Comparison of ENCODE assay signal across 29 mouse cellular contexts in genomic region chr11:115059797-115060196, GRCm38 (mm10). TPM values are rescaled to one million over a fixed set of nuclear protein-coding genes. Genes with fewer than 3 reads are reported as not detected.
DNase-seq lines count a peak whose midpoint lies in the region; ATAC-seq and TF ChIP-seq lines count a peak whose summit lies in the region.
"Had no signal": no experiment of that assay in that cellular context is flagged by ENCODE, and none has a peak within 500 bp of the region (broad histone marks: within the 10 kb centered on the region; RNA-seq: fewer than 3 reads in every experiment).

No protein-coding gene starts in this region.

- DNase-seq in heart, adult 11 months: peak; percentile 61
- no peak for DNase-seq in heart, postnatal 4 days
- peak; percentile 20 for DNase-seq in lung, postnatal 0 days (ENCODE audit: low spot score)
- no peak for DNase-seq in lung, postnatal 4 days
- DNase-seq: adrenal gland, adult 8-10 months; adrenal gland, postnatal 36 days; cerebellum, adult 18-20 months; cerebellum, adult 9-10 months; cerebellum, postnatal 14 days; gastrocnemius, postnatal 10 days; gastrocnemius, postnatal 36 days; heart, adult 18-20 months; heart, postnatal 10 days; heart, postnatal 36 days had no signal

- 64% methylated on average over 2 of the region's 2 CpGs for WGBS in lung, postnatal 0 days
- 84% methylated on average over 2 of the region's 2 CpGs for WGBS in hindbrain, embryonic 13.5 days

- H3K4me3 ChIP-seq in lung, postnatal 0 days (ENCODE audit: low read depth, low read length): no peak overlapping the region
- H3K4me3 ChIP-seq in hindbrain, embryonic 13.5 days: no peak overlapping the region
- H3K4me3 ChIP-seq: forebrain, embryonic 10.5 days; forebrain, embryonic 13.5 days; heart, embryonic 12.5 days; heart, embryonic 15.5 days; hindbrain, embryonic 15.5 days had no signal

- no peak overlapping the region for H3K9ac ChIP-seq in lung, postnatal 0 days (replicated peaks; ENCODE audit: low read depth)
- no peak overlapping the region for H3K9ac ChIP-seq in hindbrain, embryonic 13.5 days
- H3K9ac ChIP-seq: forebrain, embryonic 13.5 days; heart, embryonic 12.5 days; heart, embryonic 15.5 days; hindbrain, embryonic 15.5 days had no signal

- ATAC-seq in lung, postnatal 0 days: no peak
- peak; percentile 69 for ATAC-seq in granulocyte monocyte progenitor cell, adult 5-6 weeks (replicated peaks; ENCODE audit: poor library complexity, severe bottlenecking)
- ATAC-seq in monocyte, adult 5-6 weeks (replicated peaks; ENCODE audit: insufficient number of reproducible peaks, low FRiP score, low TSS enrichment, poor library complexity, severe bottlenecking): peak; percentile 73
- ATAC-seq in hindbrain, embryonic 13.5 days (ENCODE audit: low FRiP score): no peak
- ATAC-seq: activated CD4-positive, CD25-positive, alpha-beta regulatory T cell, adult 4 months; forebrain, embryonic 13.5 days; forebrain, embryonic 16.5 days had no signal

- no peak for TF ChIP-seq CTCF in lung, postnatal 0 days (IDR thresholded peaks at IDR 0.05)

- H3K36me3 ChIP-seq in lung, postnatal 0 days (ENCODE audit: insufficient read depth, low read length): no peaks in the 10 kb centered on the region
- H3K36me3 ChIP-seq in hindbrain, embryonic 13.5 days: no peaks in the 10 kb centered on the region
- H3K36me3 ChIP-seq: forebrain, embryonic 10.5 days; heart, embryonic 12.5 days; heart, embryonic 15.5 days; hindbrain, embryonic 15.5 days had no signal

- no peak overlapping the region for H3K4me2 ChIP-seq in lung, postnatal 0 days (replicated peaks; ENCODE audit: low read depth, low read length)
- H3K4me2 ChIP-seq in hindbrain, embryonic 13.5 days: no peak overlapping the region
- H3K4me2 ChIP-seq: forebrain, embryonic 13.5 days; heart, embryonic 12.5 days; heart, embryonic 15.5 days; hindbrain, embryonic 15.5 days had no signal

- no peak for TF ChIP-seq EP300 in lung, postnatal 0 days (IDR thresholded peaks at IDR 0.05)

- no peaks in the 10 kb centered on the region for H3K9me3 ChIP-seq in lung, postnatal 0 days (ENCODE audit: low read length)
- no peaks in the 10 kb centered on the region for H3K9me3 ChIP-seq in hindbrain, embryonic 13.5 days
- H3K9me3 ChIP-seq: forebrain, embryonic 10.5 days; forebrain, embryonic 13.5 days; heart, embryonic 12.5 days; heart, embryonic 15.5 days; hindbrain, embryonic 15.5 days had no signal

- no peak overlapping the region for H3K27ac ChIP-seq in lung, postnatal 0 days (ENCODE audit: low read length)
- H3K27ac ChIP-seq in hindbrain, embryonic 13.5 days: no peak overlapping the region
- H3K27ac ChIP-seq: forebrain, embryonic 10.5 days; forebrain, embryonic 13.5 days; heart, embryonic 15.5 days; hindbrain, embryonic 15.5 days had no signal

- no peaks in the 10 kb centered on the region for H3K27me3 ChIP-seq in lung, postnatal 0 days (replicated peaks; ENCODE audit: insufficient read depth, low read length)
- H3K27me3 ChIP-seq in hindbrain, embryonic 13.5 days: peaks cover 33% of the 10 kb centered on the region
- H3K27me3 ChIP-seq: forebrain, embryonic 13.5 days; heart, embryonic 12.5 days; hindbrain, embryonic 15.5 days had no signal

- H3K4me1 ChIP-seq in lung, postnatal 0 days (ENCODE audit: insufficient read depth, low read depth, low read length): no peaks in the 10 kb centered on the region
- no peaks in the 10 kb centered on the region for H3K4me1 ChIP-seq in hindbrain, embryonic 13.5 days (replicated peaks)
- H3K4me1 ChIP-seq: forebrain, embryonic 13.5 days; heart, embryonic 12.5 days; heart, embryonic 15.5 days; hindbrain, embryonic 15.5 days had no signal

RNA-seq across cellular contexts. Expression of gene Cd300e, which starts 2.2 kb away (rescaled TPM):
- total RNA-seq in heart, postnatal 4 days (2021): under 1 TPM in 1 of 2 experiments, not detected in 1; 0.11 TPM
- polyA plus RNA-seq in lung, postnatal 0 days (2015; fragmentation: Nextera tagmentation; extraction: Ambion mirVana): 0.21 and 0.31 TPM in 2 replicates
- total RNA-seq in granulocyte monocyte progenitor cell, adult 5-6 weeks (2014; fragmentation: Nextera tagmentation): not detected in 2 replicates
- total RNA-seq in granulocyte monocyte progenitor cell, adult 5-6 weeks (2017): not detected in 2 replicates
- 160 to 198 TPM (median 162 TPM) in 3 replicates for total RNA-seq in monocyte, adult 5-6 weeks (2017)
- not detected in 2 replicates for polyA plus RNA-seq in hindbrain, embryonic 13.5 days (2015; fragmentation: Nextera tagmentation; extraction: Ambion mirVana)
- total RNA-seq: gastrocnemius, adult 18-20 months; gastrocnemius, postnatal 10 days; gastrocnemius, postnatal 36 days had no signal
- polyA plus RNA-seq: activated CD4-positive, CD25-positive, alpha-beta regulatory T cell, adult 4 months; embryonic facial prominence, embryonic 11.5 days; forebrain, embryonic 10.5 days; forebrain, embryonic 13.5 days; forebrain, embryonic 16.5 days; heart, embryonic 12.5 days; heart, embryonic 15.5 days; hindbrain, embryonic 11.5 days; hindbrain, embryonic 15.5 days had no signal

RNA-seq across cellular contexts. Expression of gene Cd300ld3, which starts 11.6 kb away (rescaled TPM):
- total RNA-seq in heart, postnatal 4 days (2021): 1 to 10 TPM; 1.6 to 2.2 TPM
- not detected in 2 replicates for polyA plus RNA-seq in lung, postnatal 0 days (2015; fragmentation: Nextera tagmentation; extraction: Ambion mirVana)
- not detected in 2 replicates for total RNA-seq in granulocyte monocyte progenitor cell, adult 5-6 weeks (2014; fragmentation: Nextera tagmentation)
- total RNA-seq in granulocyte monocyte progenitor cell, adult 5-6 weeks (2017): not detected in 2 replicates
- total RNA-seq in monocyte, adult 5-6 weeks (2017): 358 to 471 TPM (median 466 TPM) in 3 replicates
- not detected in 2 replicates for polyA plus RNA-seq in hindbrain, embryonic 13.5 days (2015; fragmentation: Nextera tagmentation; extraction: Ambion mirVana)
- total RNA-seq: ES-E14 had no signal
- polyA plus RNA-seq: activated CD4-positive, CD25-positive, alpha-beta regulatory T cell, adult 4 months; embryonic facial prominence, embryonic 11.5 days; embryonic facial prominence, embryonic 14.5 days; forebrain, embryonic 10.5 days; forebrain, embryonic 13.5 days; forebrain, embryonic 16.5 days; heart, embryonic 12.5 days; heart, embryonic 15.5 days; hindbrain, embryonic 11.5 days; hindbrain, embryonic 15.5 days had no signal

RNA-seq across cellular contexts. Expression of gene Cd300ld5, which starts 22.2 kb away (rescaled TPM):
- total RNA-seq in heart, postnatal 4 days (2021): under 1 TPM in 1 of 2 experiments, not detected in 1; 0.79 TPM
- polyA plus RNA-seq in lung, postnatal 0 days (2015; fragmentation: Nextera tagmentation; extraction: Ambion mirVana): not detected in 2 replicates
- total RNA-seq in granulocyte monocyte progenitor cell, adult 5-6 weeks (2014; fragmentation: Nextera tagmentation): not detected in 2 replicates
- not detected in 2 replicates for total RNA-seq in granulocyte monocyte progenitor cell, adult 5-6 weeks (2017)
- not detected in 3 replicates for total RNA-seq in monocyte, adult 5-6 weeks (2017)
- not detected in 2 replicates for polyA plus RNA-seq in hindbrain, embryonic 13.5 days (2015; fragmentation: Nextera tagmentation; extraction: Ambion mirVana)
- total RNA-seq: ES-E14 had no signal
- polyA plus RNA-seq: activated CD4-positive, CD25-positive, alpha-beta regulatory T cell, adult 4 months; embryonic facial prominence, embryonic 11.5 days; embryonic facial prominence, embryonic 14.5 days; forebrain, embryonic 10.5 days; forebrain, embryonic 13.5 days; forebrain, embryonic 16.5 days; heart, embryonic 12.5 days; heart, embryonic 15.5 days; hindbrain, embryonic 11.5 days; hindbrain, embryonic 15.5 days had no signal

RNA-seq across cellular contexts. Expression of gene Rab37, which starts 31.4 kb away (rescaled TPM):
- total RNA-seq in heart, postnatal 4 days (2021): 1 to 10 TPM; 1.0 to 1.1 TPM
- 0.56 and 0.85 TPM in 2 replicates for polyA plus RNA-seq in lung, postnatal 0 days (2015; fragmentation: Nextera tagmentation; extraction: Ambion mirVana)
- 6.5 and 15.1 TPM in 2 replicates for total RNA-seq in granulocyte monocyte progenitor cell, adult 5-6 weeks (2014; fragmentation: Nextera tagmentation)
- 7.1 and 10.0 TPM in 2 replicates for total RNA-seq in granulocyte monocyte progenitor cell, adult 5-6 weeks (2017)
- 31.7 to 64.8 TPM (median 33.2 TPM) in 3 replicates for total RNA-seq in monocyte, adult 5-6 weeks (2017)
- 0.99 and 1.4 TPM in 2 replicates for polyA plus RNA-seq in hindbrain, embryonic 13.5 days (2015; fragmentation: Nextera tagmentation; extraction: Ambion mirVana)

RNA-seq across cellular contexts. Expression of gene Cd300ld4, which starts 33.0 kb away (rescaled TPM):
- total RNA-seq in heart, postnatal 4 days (2021): not detected
- polyA plus RNA-seq in lung, postnatal 0 days (2015; fragmentation: Nextera tagmentation; extraction: Ambion mirVana): not detected in 2 replicates
- total RNA-seq in granulocyte monocyte progenitor cell, adult 5-6 weeks (2014; fragmentation: Nextera tagmentation): not detected in 2 replicates
- not detected in 2 replicates for total RNA-seq in granulocyte monocyte progenitor cell, adult 5-6 weeks (2017)
- 0.97 TPM in 1 of 3 replicates, not detected in the others for total RNA-seq in monocyte, adult 5-6 weeks (2017)
- not detected in 2 replicates for polyA plus RNA-seq in hindbrain, embryonic 13.5 days (2015; fragmentation: Nextera tagmentation; extraction: Ambion mirVana)
- total RNA-seq: adrenal gland, adult 8-10 months; ES-E14; gastrocnemius, adult 18-20 months; heart, postnatal 10 days; heart, postnatal 36 days had no signal
- polyA plus RNA-seq: activated CD4-positive, CD25-positive, alpha-beta regulatory T cell, adult 4 months; embryonic facial prominence, embryonic 11.5 days; embryonic facial prominence, embryonic 14.5 days; forebrain, embryonic 10.5 days; forebrain, embryonic 13.5 days; forebrain, embryonic 16.5 days; heart, embryonic 12.5 days; heart, embryonic 15.5 days; hindbrain, embryonic 11.5 days; hindbrain, embryonic 15.5 days had no signal

Comparison
In these comparisons a context has a peak if more than half of its experiments do, and no peak if none do; other contexts are left out.
1. DNase-seq: peak in heart, adult 11 months (single experiment) and lung, postnatal 0 days (single experiment); none in heart, postnatal 4 days (single experiment) and lung, postnatal 4 days (0 of 2).
2. ATAC-seq: peak in granulocyte monocyte progenitor cell, adult 5-6 weeks (single experiment) and monocyte, adult 5-6 weeks (single experiment); none in lung, postnatal 0 days (single experiment) and hindbrain, embryonic 13.5 days (single experiment).
3. RNA of gene Cd300e, which starts 2.2 kb away (total RNA-seq): 160 to 198 TPM in monocyte, adult 5-6 weeks; 0.11 TPM in heart, postnatal 4 days and not detected in granulocyte monocyte progenitor cell, adult 5-6 weeks; every median in the first group is over 100 times any median in the second.
4. RNA of gene Cd300ld3, which starts 11.6 kb away (total RNA-seq): 358 to 471 TPM in monocyte, adult 5-6 weeks; 1.6 to 2.2 TPM in heart, postnatal 4 days and not detected in granulocyte monocyte progenitor cell, adult 5-6 weeks; every median in the first group is over 100 times any median in the second.